Mouse (Mus musculus): ENCODE measurements around the gene Gtpbp1. TPM values are rescaled to one million over a fixed set of nuclear protein-coding genes. Genes with fewer than 3 reads are reported as not detected.

Gene Gtpbp1
- 10 to 100 TPM; 24.4 to 28.5 TPM for total RNA-seq (2021)
- long read RNA-seq, experiment 1, transcript Gtpbp1-201 (12 exons, 3,449 nt), result major isoform, 5 of 12 reads
- long read RNA-seq, experiment 1, partial matches to known transcripts, result 7 of 12 reads
- long read RNA-seq, experiment 1, other reads (novel, unspliced or antisense), result 0 of 12 reads
- long read RNA-seq, experiment 2, transcript Gtpbp1-201 (12 exons, 3,449 nt), result major isoform, 5 of 13 reads
- long read RNA-seq, experiment 2, partial matches to known transcripts, result 8 of 13 reads
- long read RNA-seq, experiment 2, other reads (novel, unspliced or antisense), result 0 of 13 reads

GRCm38 (mm10) chr15:79690426-79691022 lies at the start of gene Gtpbp1:
TSS of gene Gtpbp1 (plus strand) at chr15:79690845.
- intact Hi-C loops (cut with DNase I), result loop anchor here (2.0 kb wide), 1 partner anchor 50 kb away; no protein-coding TSS in a partner anchor
- peak within 1 kb of the TSS; percentile 98 for H3K27ac ChIP-seq
- peak within 1 kb of the TSS; percentile 98 for H3K4me3 ChIP-seq
- DNase-seq, result peak; percentile 98
- no peak for TF ChIP-seq CTCF (IDR thresholded peaks at IDR 0.05)

GRCm38 (mm10) chr15:79641135-79641817 lies 49.4 kb upstream of the Gtpbp1 start:
- DNase-seq, result no peak
- no peak for TF ChIP-seq CTCF (IDR thresholded peaks at IDR 0.05)
- Histone ChIP-seq H3K27ac (peak overlapping the region; percentile 52; the same call in 1 of the 2 replicates), H3K4me3 (peak overlapping the region; percentile 11; the same call in 1 of the 2 replicates)
- intact Hi-C loops (cut with DNase I), result no loop called here

- H3K4me3 ChIP-seq, result no peak overlapping the region
- intact Hi-C loops (cut with DNase I), result no loop called here
- DNase-seq, result no peak
- TF ChIP-seq CTCF (IDR thresholded peaks at IDR 0.05), result no peak
- no peak overlapping the region for H3K27ac ChIP-seq
Measured at GRCm38 (mm10) chr15:79645483-79645882, 45.2 kb upstream of the Gtpbp1 start.

GRCm38 (mm10) chr15:79648130-79648529 lies 42.5 kb upstream of the Gtpbp1 start:
- H3K4me3 ChIP-seq, result no peak overlapping the region
- DNase-seq, result no peak
- no peak for TF ChIP-seq CTCF (IDR thresholded peaks at IDR 0.05)
- no peak overlapping the region for H3K27ac ChIP-seq
- intact Hi-C loops (cut with DNase I), result no loop called here

GRCm38 (mm10) chr15:79650569-79650968 lies 40.1 kb upstream of the Gtpbp1 start:
- no peak overlapping the region for H3K4me3 ChIP-seq
- intact Hi-C loops (cut with DNase I), result no loop called here
- no peak for DNase-seq
- TF ChIP-seq CTCF (IDR thresholded peaks at IDR 0.05), result peak; percentile 65
- no peak overlapping the region for H3K27ac ChIP-seq

GRCm38 (mm10) chr15:79651481-79651880 lies 39.2 kb upstream of the Gtpbp1 start:
- TF ChIP-seq CTCF (IDR thresholded peaks at IDR 0.05), result peak; percentile 63
- intact Hi-C loops (cut with DNase I), result no loop called here
- H3K27ac ChIP-seq, result no peak overlapping the region
- no peak overlapping the region for H3K4me3 ChIP-seq
- DNase-seq, result no peak

GRCm38 (mm10) chr15:79656451-79656850 lies 34.2 kb upstream of the Gtpbp1 start:
- TF ChIP-seq CTCF (IDR thresholded peaks at IDR 0.05), result no peak
- H3K4me3 ChIP-seq, result no peak overlapping the region
- no peak for DNase-seq
- intact Hi-C loops (cut with DNase I), result loop anchor here (5.0 kb wide), 1 partner anchor 424 kb away; no protein-coding TSS in a partner anchor
- no peak overlapping the region for H3K27ac ChIP-seq

GRCm38 (mm10) chr15:79657837-79658530 lies 32.7 kb upstream of the Gtpbp1 start:
- intact Hi-C loops (cut with DNase I), result loop anchor here (5.0 kb wide), 1 partner anchor 426 kb away; no protein-coding TSS in a partner anchor
- Histone ChIP-seq H3K27ac (peak overlapping the region; percentile 93), H3K4me3 (peak overlapping the region; percentile 96)
- DNase-seq, result peak; percentile 83
- TF ChIP-seq CTCF (IDR thresholded peaks at IDR 0.05), result peak; percentile 73

- no peak for TF ChIP-seq CTCF (IDR thresholded peaks at IDR 0.05)
- Histone ChIP-seq H3K27ac (peak within 1 kb of the TSS; percentile 93), H3K4me3 (peak within 1 kb of the TSS; percentile 96)
- intact Hi-C loops (cut with DNase I), result loop anchor here (5.0 kb wide), 1 partner anchor 426 kb away; no protein-coding TSS in a partner anchor
- peak; percentile 97 for DNase-seq
Measured at GRCm38 (mm10) chr15:79658531-79659375, 31.9 kb upstream of the Gtpbp1 start, which contains the start of the genes Fam227a and Cby1. TSS of gene Fam227a (minus strand) at chr15:79658956. TSS of gene Cby1 (plus strand) at chr15:79659199.

GRCm38 (mm10) chr15:79661852-79662251 lies 28.8 kb upstream of the Gtpbp1 start:
- peak; percentile 42 for DNase-seq

GRCm38 (mm10) chr15:79664666-79665065 lies 26.0 kb upstream of the Gtpbp1 start:
- DNase-seq, result no peak
- intact Hi-C loops (cut with DNase I), result no loop called here
- H3K4me3 ChIP-seq, result no peak overlapping the region
- H3K27ac ChIP-seq, result no peak overlapping the region
- no peak for TF ChIP-seq CTCF (IDR thresholded peaks at IDR 0.05)

More at GRCm38 (mm10) chr15:79661852-79662251, 28.8 kb upstream of the Gtpbp1 start:
- intact Hi-C loops (cut with DNase I), result no loop called here
- peak; percentile 59 for TF ChIP-seq CTCF (IDR thresholded peaks at IDR 0.05)
- H3K27ac ChIP-seq, result no peak overlapping the region
- no peak overlapping the region for H3K4me3 ChIP-seq

Measured in gastrocnemius, adult 2 months (tissue).